Mouse (Mus musculus) ovary, adult 10 weeks (tissue): ENCODE data around the gene Cox14. TPM values are rescaled to one million over a fixed set of nuclear protein-coding genes. Genes with fewer than 3 reads are reported as not detected.

ENCODE experiments used
- polyA plus RNA-seq: library from polyadenylated mRNA; stranded (reverse); fragments of 350-450 nt; fragmentation: Illumina TruSeq; extraction: RNeasy Lipid Tissue Mini Kit (QIAGEN cat#74804); gene quantifications from one replicate; pipeline ENCODE4 v1.2.3, GENCODE M21; 2014

The Cox14 gene
- polyA plus RNA-seq = 17.2 TPM

GRCm38 (mm10) chr15:99725341-99726155 is at the start of gene Cox14:
TSS of gene Cox14 (plus strand) at chr15:99725618.

GRCm38 (mm10) chr15:99701999-99702900 is 23.2 kb upstream of the Cox14 start, which contains the start of gene Smarcd1:
TSS of gene Smarcd1 (plus strand) at chr15:99702129.

GRCm38 (mm10) chr15:99705440-99706048 is 19.9 kb upstream of the Cox14 start, which contains the start of gene Gm17349:
TSS of gene Gm17349 (minus strand) at chr15:99705490.

GRCm38 (mm10) chr15:99717386-99718334 is 7.8 kb upstream of the Cox14 start, which contains the start of gene Gpd1:
TSS of gene Gpd1 (plus strand) at chr15:99717515.

GRCm38 (mm10) chr15:99772881-99772924 is 47.3 kb downstream of the Cox14 start, which contains the start of gene Cers5:
TSS of gene Cers5 (minus strand) at chr15:99772885.

Other genes starting within 250 kb of the Cox14 start
- not detected for gene Faim2, start 197.5 kb upstream of the Cox14 start, polyA plus RNA-seq
- gene Aqp2, start 146.6 kb upstream of the Cox14 start, polyA plus RNA-seq = not detected
- not detected for gene Aqp5, start 134.8 kb upstream of the Cox14 start, polyA plus RNA-seq
- gene Aqp6, start 124.2 kb upstream of the Cox14 start, polyA plus RNA-seq = not detected
- 38.7 TPM for gene Racgap1, start 74.0 kb upstream of the Cox14 start, polyA plus RNA-seq
- not detected for gene Asic1, start 55.2 kb upstream of the Cox14 start, polyA plus RNA-seq
- 15.0 TPM for gene Smarcd1, start 23.5 kb upstream of the Cox14 start, polyA plus RNA-seq
- not detected for gene Gm17349, start 20.1 kb upstream of the Cox14 start, polyA plus RNA-seq
- 0.40 TPM for gene Gpd1, start 8.1 kb upstream of the Cox14 start, polyA plus RNA-seq
- gene Cers5, start 47.3 kb downstream of the Cox14 start, polyA plus RNA-seq = 110 TPM
- gene Lima1, start 149.8 kb downstream of the Cox14 start, polyA plus RNA-seq = 38.1 TPM
- 0.06 TPM for gene Fam186a, start 241.4 kb downstream of the Cox14 start, polyA plus RNA-seq
- gene Larp4, start 244.4 kb downstream of the Cox14 start, polyA plus RNA-seq = 160 TPM